Mouse (Mus musculus) heart, postnatal 10 days (tissue): ENCODE results near the gene Clic5. TPM values are rescaled to one million over a fixed set of nuclear protein-coding genes. Genes with fewer than 3 reads are reported as not detected.
A peak's percentile ranks its signal among the peaks of the same experiment; 100 is the strongest.

ENCODE experiments used
- DNase-seq, 2 experiments: peaks; one replicate each; pipeline ENCODE4 v3.0.0; 2021
- intact Hi-C: fragments of 180-260 bp; cut with DNase I; formaldehyde crosslinking; loops from one replicate; pipeline ENCODE4 v1.15.1; 2025
- total RNA-seq, 2 experiments: library from RNA; stranded (reverse); gene quantifications; 2 replicates each; pipeline ENCODE4 v1.2.3; 2021

Gene Clic5
- total RNA-seq, 2 experiments from 2014 or later = 101 to 104 TPM

- no peak for DNase-seq
- intact Hi-C loops = loop anchor here (5.0 kb wide), 2 partner anchors 177 to 372 kb away; partner anchors contain the start of gene Enpp5
Observed at GRCm38 (mm10) chr17:44254698-44255097, 66.3 kb downstream of the Clic5 start.

GRCm38 (mm10) chr17:44256583-44256982 lies 68.2 kb downstream of the Clic5 start:
- intact Hi-C loops = loop anchor here (1.0 to 5.0 kb wide), 4 partner anchors 67 to 374 kb away; partner anchors contain the start of gene Enpp5
- DNase-seq = peak; percentile 85 to 89

GRCm38 (mm10) chr17:44259245-44259644 lies 70.9 kb downstream of the Clic5 start:
- no peak for DNase-seq
- intact Hi-C loops = loop anchor here (5.0 kb wide), 2 partner anchors 182 to 377 kb away; partner anchors contain the start of gene Enpp5

GRCm38 (mm10) chr17:44261594-44262202 lies 73.3 kb downstream of the Clic5 start:
- intact Hi-C loops = loop anchor here (2.0 to 10.0 kb wide), 4 partner anchors 476 to 1113 kb away; no protein-coding TSS in a partner anchor
- peak; percentile 73 to 84 for DNase-seq

- no peak for DNase-seq
- intact Hi-C loops = no loop called here
Observed at GRCm38 (mm10) chr17:44270043-44270442, 81.7 kb downstream of the Clic5 start.

GRCm38 (mm10) chr17:44271426-44271825 lies 83.0 kb downstream of the Clic5 start:
- no peak for DNase-seq
- intact Hi-C loops = no loop called here

GRCm38 (mm10) chr17:44274804-44275203 lies 86.4 kb downstream of the Clic5 start:
- no peak for DNase-seq
- intact Hi-C loops = no loop called here

GRCm38 (mm10) chr17:44288320-44288719 lies 99.9 kb downstream of the Clic5 start:
- intact Hi-C loops = no loop called here
- no peak for DNase-seq

GRCm38 (mm10) chr17:44297221-44297620 lies 108.8 kb downstream of the Clic5 start:
- DNase-seq = no peak
- intact Hi-C loops = no loop called here

GRCm38 (mm10) chr17:44300236-44300635 lies 111.9 kb downstream of the Clic5 start:
- intact Hi-C loops = loop anchor here (5.0 kb wide), 1 partner anchor 47 kb away; no protein-coding TSS in a partner anchor
- no peak for DNase-seq

GRCm38 (mm10) chr17:44300723-44301122 lies 112.3 kb downstream of the Clic5 start:
- intact Hi-C loops = loop anchor here (5.0 kb wide), 1 partner anchor 47 kb away; no protein-coding TSS in a partner anchor
- peak; percentile 55 to 67 for DNase-seq

- no peak for DNase-seq
- intact Hi-C loops = loop anchor here (5.0 kb wide), 1 partner anchor 46 kb away; no protein-coding TSS in a partner anchor
Observed at GRCm38 (mm10) chr17:44301224-44301811, 112.9 kb downstream of the Clic5 start.

- intact Hi-C loops = loop anchor here (5.0 kb wide), 1 partner anchor 43 kb away; no protein-coding TSS in a partner anchor
- DNase-seq = no peak
Observed at GRCm38 (mm10) chr17:44304076-44304475, 115.7 kb downstream of the Clic5 start.

- DNase-seq = no peak
- intact Hi-C loops = no loop called here
Observed at GRCm38 (mm10) chr17:44309914-44310622, 121.7 kb downstream of the Clic5 start.

- DNase-seq = no peak
- intact Hi-C loops = no loop called here
Observed at GRCm38 (mm10) chr17:44325314-44325713, 136.9 kb downstream of the Clic5 start.

GRCm38 (mm10) chr17:44327279-44328146 lies 139.1 kb downstream of the Clic5 start:
- intact Hi-C loops = no loop called here
- no peak for DNase-seq

- intact Hi-C loops = no loop called here
- DNase-seq = no peak
Observed at GRCm38 (mm10) chr17:44328147-44328482, 139.7 kb downstream of the Clic5 start.
